Mouse (Mus musculus) kidney, postnatal 0 days (tissue): Measurements from ENCODE around the gene Chic2. TPM values are rescaled to one million over a fixed set of nuclear protein-coding genes. Genes with fewer than 3 reads are reported as not detected.
A peak's percentile ranks its signal among the peaks of the same experiment; 100 is the strongest.

ENCODE experiments used
- ATAC-seq: fragments of 200-750 bp; cut with Nextera tagmentation; replicated peaks from 2 replicates; pipeline ENCODE4 v1.8.0; 2017; ENCODE audit warnings: low read depth, moderate number of reproducible peaks, moderate TSS enrichment, moderate library complexity; ENCODE audit not compliant: low FRiP score
- DNase-seq: peaks from one replicate; pipeline ENCODE4 v3.0.0-alpha.2; 2016; ENCODE audit warnings: low spot score
- H3K27ac ChIP-seq: fragments of 300-500 bp; sonication (generic); 2 replicates; pipeline ENCODE4 v1.5.1; 2014; ENCODE audit warnings: mild to moderate bottlenecking
- H3K27me3 ChIP-seq: fragments of 300-500 bp; sonication (generic); 2 replicates; pipeline ENCODE4 v1.6.1; 2014; ENCODE audit warnings: low read length, mixed read lengths; ENCODE audit not compliant: insufficient read depth
- H3K36me3 ChIP-seq: fragments of 300-500 bp; sonication (generic); 2 replicates; pipeline ENCODE4 v1.6.1; 2014; ENCODE audit warnings: low read length, mixed read lengths; ENCODE audit not compliant: insufficient read depth
- H3K4me1 ChIP-seq: fragments of 300-500 bp; sonication (generic); replicated peaks from 2 replicates; pipeline ENCODE4 v1.6.1; 2014; ENCODE audit warnings: antibody characterized with exemption, low read length, mixed read lengths; ENCODE audit not compliant: insufficient read depth
- H3K4me2 ChIP-seq: fragments of 300-500 bp; sonication (generic); 2 replicates; pipeline ENCODE4 v1.6.1; 2014; ENCODE audit warnings: mild to moderate bottlenecking, low read length, moderate library complexity, mixed read lengths
- H3K4me3 ChIP-seq: fragments of 300-500 bp; sonication (generic); replicated peaks from 2 replicates; pipeline ENCODE4 v1.5.1; 2014; ENCODE audit warnings: low read depth, low read length
- H3K9ac ChIP-seq: fragments of 300-500 bp; sonication (generic); 2 replicates; pipeline ENCODE4 v1.6.1; 2014; ENCODE audit warnings: low read depth, low read length
- H3K9me3 ChIP-seq: fragments of 300-500 bp; sonication (generic); replicated peaks from 2 replicates; pipeline ENCODE4 v1.6.1; 2016; ENCODE audit warnings: low read length, inconsistent platforms, mixed read lengths
- CTCF ChIP-seq: IDR thresholded peaks from 2 replicates; pipeline ENCODE4 v1.5.1; 2016; ENCODE audit warnings: antibody characterized with exemption, low read depth, mild to moderate bottlenecking, moderate library complexity
- WGBS: fragments of 180-500 bp; shearing (Covaris S2); extraction: QIAGEN DNeasy Blood & Tissue Kit; methylation state at CpG from one replicate; pipeline ENCODE4 v1.1.7; 2014; 5-methylcytosine and 5-hydroxymethylcytosine counted together
- polyA plus RNA-seq: library from polyadenylated mRNA; unstranded; fragments of >200 nt; fragmentation: Nextera tagmentation; extraction: Ambion mirVana; gene quantifications from 2 replicates; pipeline ENCODE4 v1.2.1, GENCODE M21; 2015

Chic2 gene
- polyA plus RNA-seq, 1 experiment from 2014 or later, result 51.3 TPM

DNA sequence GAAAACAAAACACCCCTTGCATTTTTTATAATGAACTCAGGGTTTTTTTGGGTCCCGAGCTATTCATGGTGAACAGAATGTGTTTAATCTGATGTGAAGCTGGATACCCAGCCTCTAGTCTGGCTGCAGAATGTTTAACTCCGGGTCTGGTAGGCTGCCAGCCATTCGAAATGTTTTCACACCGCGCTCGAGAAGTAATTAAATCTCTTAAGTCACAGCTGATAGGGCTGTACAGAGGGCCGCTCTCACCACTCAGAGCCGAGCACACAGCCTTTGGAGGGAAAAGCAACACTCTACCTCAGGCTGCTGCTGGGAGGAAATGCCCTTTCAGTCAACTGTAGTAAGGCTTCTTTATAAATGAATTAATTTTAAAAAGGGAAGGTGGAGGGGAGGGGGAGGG, 49.6 kb downstream of the Chic2 start:
- H3K4me3 ChIP-seq, result no peak overlapping the region
- DNase-seq (peak; percentile 40), ATAC-seq (no peak)
- no peak overlapping the region for H3K27ac ChIP-seq
- H3K4me1 ChIP-seq, result no peaks in the 10 kb centered on the region
- TF ChIP-seq CTCF, result no peak
- H3K4me2 ChIP-seq, result no peak overlapping the region
- 56% methylated on average over 8 of the region's 8 CpGs for WGBS
- peaks cover 9% of the 10 kb centered on the region; the same call in 1 of the 2 replicates for H3K9me3 ChIP-seq
- no peak overlapping the region for H3K9ac ChIP-seq
- H3K36me3 ChIP-seq, result 0 out of 2 replicates have a peak, but pooled peaks cover 7% of the 10 kb centered on the region
- no peaks in the 10 kb centered on the region for H3K27me3 ChIP-seq

DNA sequence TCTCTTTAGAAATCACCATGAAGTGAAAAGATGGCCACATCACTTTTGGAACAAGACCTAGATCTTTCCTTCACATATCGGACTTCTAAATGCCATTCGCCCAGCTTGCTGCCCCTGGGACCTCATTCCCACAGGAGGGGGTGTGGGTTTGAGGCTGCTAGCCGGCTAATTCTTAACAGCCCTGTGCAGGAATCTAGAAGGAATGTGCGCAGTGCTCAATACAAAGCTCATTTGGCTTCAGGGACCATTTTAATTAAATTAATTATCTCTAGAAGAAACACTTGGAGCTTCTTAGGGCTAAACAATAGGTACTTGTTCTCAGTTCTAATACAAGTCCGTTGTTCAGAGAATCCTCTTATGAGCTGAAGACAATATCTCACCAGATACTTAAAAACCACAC, 60.5 kb downstream of the Chic2 start:
- TF ChIP-seq CTCF, result no peak

DNA sequence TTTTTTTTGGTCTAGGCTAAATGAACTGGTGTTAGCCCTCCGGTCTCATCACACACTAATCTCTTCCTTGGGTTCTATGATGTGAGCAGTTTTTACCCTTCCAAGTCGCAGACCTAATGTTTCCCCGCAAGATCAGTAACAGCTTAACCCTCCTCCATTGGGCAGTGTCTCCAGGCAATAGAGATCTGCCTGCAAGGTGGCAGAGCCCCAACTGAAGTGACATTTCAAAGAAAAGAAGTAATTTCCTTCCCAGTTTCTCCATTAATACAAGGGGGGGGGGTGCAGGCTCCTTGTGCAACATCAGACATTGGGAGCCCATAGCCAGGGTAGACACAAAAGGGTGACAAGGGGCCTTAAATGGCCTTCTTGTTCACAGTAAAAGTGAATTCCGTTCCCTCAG, 64.0 kb downstream of the Chic2 start:
- no peak for TF ChIP-seq CTCF
- Histone ChIP-seq H3K4me1 (no peaks in the 10 kb centered on the region; the same call in 1 of the 2 replicates), H3K36me3 (no peaks in the 10 kb centered on the region), H3K9me3 (no peaks in the 10 kb centered on the region), H3K27ac (no peak overlapping the region), H3K4me3 (no peak overlapping the region), H3K4me2 (no peak overlapping the region), H3K27me3 (no peaks in the 10 kb centered on the region), H3K9ac (no peak overlapping the region)
- WGBS, result 83% methylated on average over 4 of the region's 4 CpGs
- no peak for DNase-seq
- ATAC-seq, result no peak

More for the DNA sequence above, 60.5 kb downstream of the Chic2 start:
- no peak for ATAC-seq
- DNase-seq, result no peak
- H3K4me1 ChIP-seq, result no peaks in the 10 kb centered on the region; the same call in 1 of the 2 replicates
- H3K9me3 ChIP-seq, result no peaks in the 10 kb centered on the region
- WGBS, result 55% methylated on average over 5 of the region's 5 CpGs
- H3K4me2 ChIP-seq, result no peak overlapping the region
- H3K36me3 ChIP-seq, result no peaks in the 10 kb centered on the region
- no peak overlapping the region for H3K4me3 ChIP-seq
- H3K27ac ChIP-seq, result no peak overlapping the region
- no peak overlapping the region for H3K9ac ChIP-seq
- H3K27me3 ChIP-seq, result no peaks in the 10 kb centered on the region

DNA sequence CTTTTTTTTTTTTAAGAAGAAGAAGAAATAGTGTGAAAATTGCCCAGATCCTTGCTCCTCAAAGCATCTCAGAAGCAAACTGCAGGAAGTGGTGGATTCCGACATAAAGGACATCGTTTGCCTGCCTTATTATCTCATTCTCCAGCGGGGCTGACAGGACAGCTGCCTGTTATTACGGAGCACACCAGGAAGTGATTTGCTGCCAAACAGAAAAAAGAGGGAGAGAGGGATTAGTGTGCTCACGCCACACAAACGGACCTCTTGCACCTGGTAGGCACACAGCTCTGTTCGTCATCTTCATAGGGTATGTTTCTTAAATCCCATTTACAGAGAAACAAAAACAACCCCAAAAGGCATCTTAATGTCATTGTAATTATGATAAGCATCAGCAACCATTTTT, 64.4 kb downstream of the Chic2 start:
- Histone ChIP-seq H3K4me2 (no peak overlapping the region), H3K4me3 (no peak overlapping the region), H3K9ac (no peak overlapping the region), H3K4me1 (no peaks in the 10 kb centered on the region; the same call in 1 of the 2 replicates), H3K9me3 (no peaks in the 10 kb centered on the region), H3K36me3 (no peaks in the 10 kb centered on the region), H3K27me3 (no peaks in the 10 kb centered on the region), H3K27ac (no peak overlapping the region)
- no peak for ATAC-seq
- DNase-seq, result peak; percentile 54
- no peak for TF ChIP-seq CTCF
- WGBS, result 25% methylated on average over 7 of the region's 7 CpGs

DNA sequence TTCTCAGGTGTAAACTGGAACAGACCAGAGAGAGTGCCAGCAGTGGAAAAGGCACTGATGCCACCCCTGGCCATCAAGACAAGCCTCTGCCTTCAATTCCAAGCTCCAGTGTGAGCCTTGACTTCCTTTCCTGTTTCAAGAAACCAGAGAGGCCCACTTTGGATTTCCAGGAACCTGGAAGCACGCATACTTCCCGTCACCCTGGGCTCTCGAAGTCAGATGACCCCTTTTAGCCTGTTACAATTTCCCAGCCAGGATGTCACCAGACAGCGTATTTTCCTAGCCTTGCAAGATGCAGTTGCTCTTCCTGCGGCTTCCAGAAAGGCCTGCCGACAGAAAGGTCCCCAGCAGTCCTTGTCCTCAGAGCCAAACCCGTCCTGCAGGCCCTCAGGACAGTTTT, 65.0 kb downstream of the Chic2 start:
- TF ChIP-seq CTCF, result no peak
- no peak overlapping the region for H3K9ac ChIP-seq
- no peak for ATAC-seq

DNA sequence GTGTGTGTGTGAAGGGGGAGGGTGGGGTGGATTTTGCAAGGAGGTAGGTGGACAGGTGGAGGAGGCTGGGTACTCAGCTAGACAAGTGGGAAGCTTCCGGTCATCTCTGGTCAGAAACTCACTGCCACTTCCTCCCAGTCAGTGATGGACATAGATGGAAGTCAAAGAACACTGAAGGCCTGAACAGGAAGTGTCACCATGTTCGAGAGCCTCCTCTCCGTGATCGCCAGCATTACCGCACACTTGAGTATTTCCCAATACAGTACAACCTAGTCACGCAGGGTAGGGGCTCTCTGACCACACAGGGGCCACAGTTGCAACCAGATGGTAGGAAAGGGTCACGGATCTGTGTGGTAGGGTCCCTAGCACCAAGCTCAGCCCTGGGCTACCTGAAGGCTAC, 69.1 kb downstream of the Chic2 start:
- Histone ChIP-seq H3K27me3 (no peaks in the 10 kb centered on the region), H3K4me2 (no peak overlapping the region), H3K4me3 (no peak overlapping the region), H3K9me3 (no peaks in the 10 kb centered on the region), H3K9ac (no peak overlapping the region), H3K36me3 (no peaks in the 10 kb centered on the region), H3K4me1 (peaks cover 6% of the 10 kb centered on the region), H3K27ac (peak overlapping the region; percentile 87; the same call in 1 of the 2 replicates)
- ATAC-seq (no peak), DNase-seq (no peak)
- TF ChIP-seq CTCF, result no peak
- 80% methylated on average over 7 of the region's 7 CpGs for WGBS

More for the DNA sequence above, 65.0 kb downstream of the Chic2 start:
- Histone ChIP-seq H3K9me3 (no peaks in the 10 kb centered on the region), H3K4me2 (no peak overlapping the region), H3K36me3 (no peaks in the 10 kb centered on the region), H3K4me3 (no peak overlapping the region), H3K27me3 (no peaks in the 10 kb centered on the region), H3K4me1 (peaks cover 5% of the 10 kb centered on the region), H3K27ac (no peak overlapping the region)
- WGBS, result 25% methylated on average over 7 of the region's 7 CpGs
- peak; percentile 63 for DNase-seq
